Mouse (Mus musculus): Measurements from ENCODE around the gene Wars2.

DNA sequence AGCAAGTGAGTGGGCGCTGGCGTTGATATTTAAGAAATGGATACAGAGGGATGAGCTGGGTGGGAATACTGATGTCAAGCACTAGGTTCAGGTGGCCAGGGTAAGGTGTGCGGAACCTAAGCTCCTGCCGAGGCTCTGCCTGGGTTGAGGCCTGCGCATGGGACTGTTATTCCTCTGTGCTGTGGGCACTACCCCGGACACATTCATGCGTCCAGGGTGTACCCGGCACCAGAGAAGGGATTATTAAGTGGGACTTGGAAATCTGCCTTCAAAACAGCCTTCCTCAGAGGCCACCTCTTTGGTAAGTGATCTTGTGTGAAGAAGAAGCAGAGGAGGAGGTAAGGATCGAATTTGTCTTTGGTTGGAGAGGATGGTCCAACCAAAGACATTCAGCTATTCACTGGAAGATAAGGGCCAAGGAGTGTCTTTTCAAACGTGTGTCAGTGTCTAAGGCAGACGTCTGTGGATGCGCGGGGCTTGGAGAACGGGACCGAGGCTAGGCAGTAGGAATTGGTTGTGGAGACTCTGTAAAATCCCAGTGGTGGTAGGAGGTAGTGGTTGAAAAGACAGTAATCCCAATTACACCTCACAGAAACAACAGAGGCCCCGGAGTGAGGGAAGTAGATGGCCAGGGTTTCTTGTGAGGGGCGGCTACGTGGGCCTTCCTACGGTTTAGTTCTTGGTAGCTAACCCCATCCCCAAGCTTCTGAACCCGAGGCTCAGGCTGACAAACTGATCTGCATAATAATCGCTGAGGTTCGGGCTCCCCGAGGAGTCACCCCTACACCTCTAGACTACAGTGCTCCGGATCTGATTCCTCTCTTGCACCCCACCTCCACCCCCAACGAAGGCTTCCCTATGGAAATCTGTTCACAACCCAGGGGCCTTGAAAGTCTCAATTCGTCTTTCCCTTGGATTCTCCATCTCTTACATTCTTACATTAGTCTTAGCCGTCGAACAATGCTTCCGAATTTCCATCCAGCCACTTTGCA, 117.0 kb downstream of the Wars2 start:
- no peak for TF ChIP-seq TCF12 (IDR thresholded peaks at IDR 0.05; ENCODE audit: insufficient read depth, poor library complexity, severe bottlenecking)
- TF ChIP-seq TCF3 (IDR thresholded peaks at IDR 0.05; ENCODE audit: insufficient read length, low read depth) = no peak
- TF ChIP-seq POLR2A (IDR thresholded peaks at IDR 0.05; ENCODE audit: insufficient read length, low read depth) = no peak
- no peak for TF ChIP-seq E2F4 (IDR thresholded peaks at IDR 0.05; ENCODE audit: insufficient read depth)
- TF ChIP-seq REST (IDR thresholded peaks at IDR 0.05; ENCODE audit: insufficient read depth, insufficient read length) = no peak
- TF ChIP-seq SRF (IDR thresholded peaks at IDR 0.05; ENCODE audit: control insufficient read depth, insufficient read length, low read depth) = no peak
- TF ChIP-seq CEBPB (IDR thresholded peaks at IDR 0.05; ENCODE audit: insufficient read depth, poor library complexity, severe bottlenecking) = no peak

Data from myocyte (in vitro differentiated cells).